Mouse (Mus musculus): ENCODE measurements around the gene Serpinb6a.
"Not testable (repeated sequence)": the region's sequence is repeated elsewhere in the genome, so short reads cannot be mapped to it uniquely, and the experiment has no call there.

DNA sequence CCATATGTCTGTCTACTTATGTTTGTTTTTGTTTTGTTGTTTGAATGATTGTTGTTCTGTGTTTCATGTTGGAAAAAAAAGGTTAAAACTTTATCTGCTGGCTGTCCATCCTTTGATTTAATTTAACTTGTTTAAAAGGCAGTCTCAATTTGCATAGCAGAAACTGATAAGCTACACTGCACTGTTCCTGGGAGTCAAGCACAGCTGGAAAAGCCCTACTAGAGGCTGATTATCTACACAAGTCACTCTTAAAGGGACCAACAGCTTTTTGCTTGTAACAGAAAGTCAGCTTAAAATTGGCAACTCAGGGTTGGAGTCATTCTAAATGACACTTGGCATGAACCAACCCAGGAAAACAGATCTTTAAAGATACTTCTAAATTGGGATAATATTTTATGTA, 65.0 kb downstream of the Serpinb6a start:
- not testable (repeated sequence) for TF ChIP-seq USF1 (IDR thresholded peaks at IDR 0.05; ENCODE audit: low read depth); MAX (IDR thresholded peaks at IDR 0.05); CTCF (IDR thresholded peaks at IDR 0.05; ENCODE audit: control insufficient read depth, insufficient read depth, insufficient read length)
